Mouse (Mus musculus) kidney, postnatal 36 days (tissue): ENCODE data around the gene Atf6.

Source experiments
- DNase-seq, 2 experiments: peaks; one replicate each; pipeline ENCODE4 v3.0.0; 2021 to 2022; ENCODE audit warnings: mixed read lengths in 2 of 2

Atf6 gene

DNA sequence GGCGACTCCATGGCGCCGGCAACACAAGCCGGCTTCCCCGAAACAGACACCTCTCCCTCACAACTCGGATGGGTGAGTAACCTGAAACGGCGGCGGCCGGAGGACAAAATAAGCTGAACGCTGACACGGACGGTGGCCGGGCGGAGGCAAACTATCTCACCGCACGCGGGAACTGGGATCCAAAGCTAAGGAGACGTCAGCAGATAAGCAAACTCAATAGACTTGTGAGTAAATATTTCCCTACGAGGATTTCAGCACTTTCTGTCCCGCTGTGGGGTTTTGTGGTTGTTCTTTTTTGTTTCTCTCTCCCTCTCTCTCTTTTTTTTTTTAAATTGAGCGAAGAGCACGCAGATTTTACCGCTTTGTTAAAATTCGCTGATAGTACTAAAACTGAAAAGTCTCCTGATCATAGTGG lies at the start of gene Atf6:
Gene Atf6, minus strand, starts transcription at position 81 of the 415 bp plus-strand sequence.
- peak; percentile 96 to 97 for DNase-seq

DNA sequence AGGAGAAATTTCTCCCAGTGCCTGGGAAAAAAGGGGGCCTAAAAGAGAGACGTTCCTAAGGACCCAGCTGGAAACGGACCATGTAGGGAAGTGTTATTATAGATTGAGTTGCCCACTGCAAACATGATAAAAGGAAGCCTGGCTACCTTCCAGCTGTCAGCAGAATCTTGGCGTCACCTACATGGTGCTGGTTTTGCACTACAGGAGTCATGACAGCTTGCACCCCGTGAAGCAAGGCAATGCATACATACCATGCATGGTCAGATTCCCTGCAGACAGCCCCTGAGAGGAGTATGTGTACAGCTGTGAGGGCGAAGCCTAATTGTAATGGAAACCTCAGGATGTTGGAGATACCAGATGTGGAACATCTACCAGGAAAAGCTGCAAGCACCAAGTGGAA lies 48.1 kb upstream of the Atf6 start:
- DNase-seq = no peak

DNA sequence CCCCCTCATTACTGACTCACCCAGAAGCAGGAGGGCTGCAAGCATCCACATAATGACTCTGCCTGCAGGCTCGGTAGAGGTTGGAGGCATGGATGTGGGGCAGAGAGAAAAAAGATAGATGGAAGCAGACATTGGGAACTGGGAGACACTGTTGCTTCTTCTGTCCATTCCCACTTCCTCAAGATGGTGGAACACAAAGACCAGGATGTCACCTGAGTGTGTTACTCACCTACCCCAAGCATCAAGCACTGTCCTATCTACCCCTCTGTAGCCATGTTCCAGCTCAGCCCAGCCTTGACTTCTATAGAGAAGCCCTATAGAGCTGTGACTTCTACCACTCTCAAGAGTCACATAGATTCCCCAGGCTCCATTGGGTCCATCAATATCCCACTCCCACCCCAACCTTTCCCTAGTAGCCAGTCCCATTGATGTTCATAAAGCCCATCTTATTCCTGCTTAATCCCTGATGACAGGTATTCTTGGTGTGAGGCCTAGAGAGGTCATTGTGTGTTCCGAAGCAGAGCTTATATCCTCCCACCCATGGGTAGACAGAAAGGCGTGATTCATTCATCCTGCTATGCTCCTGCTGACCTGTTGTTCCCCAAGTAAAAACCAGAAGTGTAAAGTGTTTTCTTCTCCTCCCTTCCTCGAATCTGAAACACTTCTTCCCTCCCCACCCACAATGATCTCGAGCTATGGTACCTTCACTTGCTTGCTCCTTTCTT lies 45.5 kb upstream of the Atf6 start, which contains the start of gene Fcrlb:
Gene Fcrlb, minus strand, starts transcription at position 51 of the 725 bp plus-strand sequence.
- DNase-seq = no peak

DNA sequence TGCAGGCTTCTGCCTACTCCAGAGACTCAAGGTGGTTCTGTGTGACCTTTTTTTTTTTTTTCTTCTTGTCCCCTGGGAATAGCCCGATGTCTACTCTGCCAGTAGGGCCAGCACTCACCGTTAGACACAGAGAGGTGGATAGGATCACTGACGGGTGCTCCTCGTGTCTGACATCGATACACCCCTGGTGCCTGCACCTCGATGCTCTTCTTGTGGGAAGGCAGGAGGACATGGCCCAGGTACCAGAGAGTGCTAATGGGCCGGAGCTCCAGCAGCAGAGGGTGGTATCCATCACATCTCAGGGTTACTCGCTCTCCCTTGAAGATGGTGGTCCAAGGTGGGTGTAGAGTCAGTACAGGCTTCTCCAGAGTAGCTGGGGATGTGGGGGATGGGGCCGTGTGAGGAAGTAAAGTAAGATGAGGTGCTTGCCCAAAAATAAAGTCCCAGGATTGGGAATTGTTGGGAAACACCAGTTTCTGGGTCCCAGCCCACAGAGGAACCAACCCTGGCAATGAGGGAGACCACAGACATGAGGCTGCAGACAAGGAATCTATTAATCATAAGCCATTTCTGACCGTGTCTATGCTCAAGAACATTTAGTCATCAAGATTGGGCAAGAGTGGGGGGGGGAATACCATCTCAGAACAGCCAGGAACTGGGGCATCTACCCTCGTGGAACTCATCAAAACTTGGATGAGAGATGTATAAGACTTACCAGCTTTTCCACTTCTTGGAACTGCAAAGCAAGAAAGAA lies 44.5 kb upstream of the Atf6 start:
- DNase-seq = no peak

GRCm38 (mm10) chr1:170908341-170908740 lies 40.8 kb upstream of the Atf6 start:
- no peak for DNase-seq

GRCm38 (mm10) chr1:170907456-170908191 lies 40.1 kb upstream of the Atf6 start:
- DNase-seq = peak in 1 of 2 experiments; percentile 57

GRCm38 (mm10) chr1:170907111-170907455 lies 39.5 kb upstream of the Atf6 start:
- DNase-seq = no peak

DNA sequence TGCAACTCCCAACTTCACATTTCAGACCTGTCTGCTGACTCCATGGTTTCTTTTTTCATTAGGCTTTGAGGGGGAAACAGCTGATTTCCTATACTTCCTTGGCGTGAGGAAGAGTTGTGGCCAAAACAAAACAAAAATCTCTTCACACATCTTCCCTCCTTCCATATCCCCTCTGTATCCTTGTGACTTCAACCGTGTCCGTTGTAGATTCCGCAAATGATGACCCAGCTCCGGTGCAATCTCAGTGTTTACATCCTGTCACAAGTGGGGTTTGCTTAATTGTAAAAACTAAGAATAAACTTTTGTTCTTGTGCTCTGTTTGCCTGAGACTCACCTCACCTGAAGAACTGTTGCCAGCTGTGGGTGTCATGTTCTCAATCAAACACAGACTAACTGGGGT lies 35.9 kb upstream of the Atf6 start:
- DNase-seq = no peak

- DNase-seq = peak; percentile 82 to 91
These were observed 34.1 kb upstream of the Atf6 start for GRCm38 (mm10) chr1:170901536-170902238.

- DNase-seq = peak; percentile 61 to 75
These were observed 33.4 kb upstream of the Atf6 start for GRCm38 (mm10) chr1:170900799-170901467.

DNA sequence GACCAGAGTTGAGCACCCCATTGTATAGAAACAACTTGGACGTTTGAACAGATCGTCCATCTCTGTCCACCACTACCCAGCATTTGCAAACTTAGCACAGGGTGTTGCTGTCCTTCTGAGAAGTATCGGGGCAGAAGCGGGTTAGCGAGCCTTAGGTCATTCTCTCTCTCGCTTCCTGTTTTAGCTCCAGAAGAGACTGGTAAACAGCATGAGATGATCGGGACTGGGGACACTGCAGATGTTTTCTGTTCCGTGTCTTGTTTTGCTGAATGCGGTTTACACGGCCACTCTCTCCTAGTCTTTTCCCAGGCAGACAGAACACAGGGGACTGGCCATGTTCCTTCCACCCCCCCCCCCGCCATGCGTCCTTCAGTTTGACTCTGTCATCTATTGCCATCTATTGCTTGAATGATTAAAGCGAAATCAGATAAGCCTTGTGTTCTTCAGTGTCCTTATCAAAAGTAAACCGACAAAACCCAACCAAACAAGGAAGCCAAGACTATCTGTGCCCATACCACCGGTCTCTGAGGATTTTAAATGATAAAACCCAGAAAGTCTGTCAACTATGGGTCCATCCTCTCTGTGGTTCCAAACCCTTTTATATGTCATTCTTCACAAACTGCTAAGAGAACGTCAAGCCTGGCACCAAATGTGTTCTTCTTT lies 31.0 kb upstream of the Atf6 start:
- no peak for DNase-seq

GRCm38 (mm10) chr1:170896651-170897281 lies 29.2 kb upstream of the Atf6 start:
- no peak for DNase-seq

GRCm38 (mm10) chr1:170894603-170895602 lies 27.3 kb upstream of the Atf6 start:
- DNase-seq = peak in 1 of 2 experiments; percentile 44

DNA sequence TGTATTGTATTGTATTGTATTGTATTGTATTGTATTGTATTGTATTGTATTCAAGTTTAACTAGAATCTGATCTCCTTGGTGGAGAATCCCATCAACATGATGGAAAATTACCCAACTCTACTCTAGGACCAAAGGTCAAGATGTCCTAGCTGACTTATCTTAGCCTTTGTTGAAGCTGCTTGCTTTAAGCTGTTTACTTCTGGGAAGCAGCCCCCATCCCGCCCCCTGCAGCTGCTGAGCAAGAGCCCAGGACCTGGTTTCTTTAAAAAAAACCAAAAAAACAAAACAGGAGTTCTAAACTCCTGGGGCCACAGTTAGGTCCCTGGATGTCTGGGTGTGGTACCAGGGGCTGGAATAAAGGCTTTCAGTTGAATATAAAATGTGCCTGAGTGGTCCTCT lies 24.7 kb upstream of the Atf6 start:
- no peak for DNase-seq

DNA sequence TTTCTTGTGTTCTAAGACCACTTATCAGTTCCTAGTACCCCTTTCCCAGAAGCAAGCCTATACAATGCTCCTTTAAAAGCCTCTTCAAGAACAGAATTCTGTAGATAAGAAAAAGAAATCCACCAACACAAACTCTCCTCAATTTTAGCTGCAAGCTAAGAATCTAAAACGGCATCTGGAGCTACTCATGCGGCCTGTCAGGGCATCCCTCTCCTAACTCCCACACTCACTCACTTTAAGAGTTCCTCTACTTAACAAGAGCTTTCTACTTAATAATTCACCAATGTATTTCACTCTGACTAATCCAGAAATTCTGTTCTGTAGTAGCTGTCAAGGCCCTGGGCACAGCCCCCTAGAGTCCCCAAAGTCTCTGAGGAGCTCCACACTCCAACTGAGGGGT lies 24.1 kb upstream of the Atf6 start:
- no peak for DNase-seq

GRCm38 (mm10) chr1:170889310-170889709 lies 21.7 kb upstream of the Atf6 start:
- no peak for DNase-seq

GRCm38 (mm10) chr1:170886044-170886458 lies 18.5 kb upstream of the Atf6 start:
- DNase-seq = no peak

GRCm38 (mm10) chr1:170884978-170885561 lies 17.5 kb upstream of the Atf6 start, which contains the start of the genes Gm26620 and Dusp12:
Gm26620 (plus strand) TSS chr1:170885065.
Dusp12 (minus strand) TSS chr1:170885540.
- peak; percentile 90 to 91 for DNase-seq

GRCm38 (mm10) chr1:170884390-170884789 lies 16.8 kb upstream of the Atf6 start:
- DNase-seq = no peak
